Mouse (Mus musculus): Measurements from ENCODE around the gene Mroh2a. TPM values are rescaled to one million over a fixed set of nuclear protein-coding genes. Genes with fewer than 3 reads are reported as not detected.
"Not testable (repeated sequence)": the region's sequence is repeated elsewhere in the genome, so short reads cannot be mapped to it uniquely, and the experiment has no call there.

Mroh2a gene
- polyA plus RNA-seq, 1 experiment from 2014 or later: 0.61 TPM

- Histone ChIP-seq H3K27me3 (ENCODE audit: control insufficient read depth, insufficient read depth, low read depth, low read length) (no peaks in the 10 kb centered on the region), H3K4me1 (ENCODE audit: control insufficient read depth, low read depth, low read length) (no peaks in the 10 kb centered on the region), H3K9me3 (replicated peaks; ENCODE audit: control insufficient read depth, low read length) (peaks cover 27% of the 10 kb centered on the region), H3K4me2 (ENCODE audit: low read depth, low read length) (no peak overlapping the region), H3K36me3 (ENCODE audit: control insufficient read depth, insufficient read depth) (no peaks in the 10 kb centered on the region), H3K27ac (ENCODE audit: low read length) (no peak overlapping the region), H3K9ac (ENCODE audit: low read depth, low read length) (no peak overlapping the region), H3K4me3 (ENCODE audit: low read depth, low read length) (no peak overlapping the region)
- WGBS (ENCODE audit: insufficient replicate concordance): 48% methylated on average over 2 of the region's 2 CpGs
- no peak for ATAC-seq (ENCODE audit: low read depth)
Observed at GRCm38 (mm10) chr1:88217144-88217543, 9.6 kb upstream of the Mroh2a start.

DNA sequence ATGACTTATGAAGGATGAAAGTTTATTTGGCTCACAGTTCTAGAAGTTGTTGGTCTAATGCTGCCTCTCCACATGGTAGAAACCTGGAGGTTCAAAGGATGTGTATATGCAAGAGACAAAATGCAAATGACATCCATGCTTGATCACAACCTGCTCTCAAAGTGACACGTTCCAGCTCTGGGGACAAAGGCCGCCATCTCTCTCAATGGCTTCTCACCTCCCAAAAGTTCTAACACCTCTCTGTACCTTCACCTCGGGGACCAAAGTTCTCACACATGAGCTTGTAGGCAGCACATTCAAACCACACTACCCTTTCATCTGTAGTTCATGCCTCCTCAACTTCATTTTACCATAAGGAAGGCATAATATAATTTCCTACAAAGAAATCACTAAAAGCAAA lies 9.2 kb upstream of the Mroh2a start:
- Histone ChIP-seq H3K4me2 (ENCODE audit: low read depth, low read length) (no peak overlapping the region), H3K9ac (ENCODE audit: low read depth, low read length) (no peak overlapping the region), H3K27ac (ENCODE audit: low read length) (no peak overlapping the region), H3K27me3 (ENCODE audit: control insufficient read depth, insufficient read depth, low read depth, low read length) (no peaks in the 10 kb centered on the region), H3K4me3 (ENCODE audit: low read depth, low read length) (no peak overlapping the region), H3K36me3 (ENCODE audit: control insufficient read depth, insufficient read depth) (no peaks in the 10 kb centered on the region), H3K9me3 (replicated peaks; ENCODE audit: control insufficient read depth, low read length) (peaks cover 24% of the 10 kb centered on the region), H3K4me1 (ENCODE audit: control insufficient read depth, low read depth, low read length) (no peaks in the 10 kb centered on the region)
- no peak for ATAC-seq (ENCODE audit: low read depth)
- WGBS (ENCODE audit: insufficient replicate concordance): 27% methylated on average over 3 of the region's 3 CpGs

GRCm38 (mm10) chr1:88218051-88218450 lies 8.7 kb upstream of the Mroh2a start:
- Histone ChIP-seq H3K9ac (ENCODE audit: low read depth, low read length) (no peak overlapping the region), H3K27me3 (ENCODE audit: control insufficient read depth, insufficient read depth, low read depth, low read length) (no peaks in the 10 kb centered on the region), H3K36me3 (ENCODE audit: control insufficient read depth, insufficient read depth) (no peaks in the 10 kb centered on the region), H3K4me3 (ENCODE audit: low read depth, low read length) (no peak overlapping the region), H3K9me3 (replicated peaks; ENCODE audit: control insufficient read depth, low read length) (peaks cover 22% of the 10 kb centered on the region), H3K4me1 (ENCODE audit: control insufficient read depth, low read depth, low read length) (no peaks in the 10 kb centered on the region), H3K4me2 (ENCODE audit: low read depth, low read length) (no peak overlapping the region), H3K27ac (ENCODE audit: low read length) (no peak overlapping the region)
- ATAC-seq (ENCODE audit: low read depth): no peak
- WGBS (ENCODE audit: insufficient replicate concordance): 61% methylated on average over 9 of the region's 9 CpGs

GRCm38 (mm10) chr1:88218591-88218990 lies 8.2 kb upstream of the Mroh2a start:
- Histone ChIP-seq H3K27me3 (ENCODE audit: control insufficient read depth, insufficient read depth, low read depth, low read length) (no peaks in the 10 kb centered on the region), H3K4me3 (ENCODE audit: low read depth, low read length) (no peak overlapping the region), H3K4me2 (ENCODE audit: low read depth, low read length) (no peak overlapping the region), H3K36me3 (ENCODE audit: control insufficient read depth, insufficient read depth) (no peaks in the 10 kb centered on the region), H3K27ac (ENCODE audit: low read length) (no peak overlapping the region), H3K4me1 (ENCODE audit: control insufficient read depth, low read depth, low read length) (no peaks in the 10 kb centered on the region), H3K9ac (ENCODE audit: low read depth, low read length) (no peak overlapping the region), H3K9me3 (replicated peaks; ENCODE audit: control insufficient read depth, low read length) (peaks cover 22% of the 10 kb centered on the region)
- ATAC-seq (ENCODE audit: low read depth): no peak
- 41% methylated on average over 4 of the region's 4 CpGs for WGBS (ENCODE audit: insufficient replicate concordance)

DNA sequence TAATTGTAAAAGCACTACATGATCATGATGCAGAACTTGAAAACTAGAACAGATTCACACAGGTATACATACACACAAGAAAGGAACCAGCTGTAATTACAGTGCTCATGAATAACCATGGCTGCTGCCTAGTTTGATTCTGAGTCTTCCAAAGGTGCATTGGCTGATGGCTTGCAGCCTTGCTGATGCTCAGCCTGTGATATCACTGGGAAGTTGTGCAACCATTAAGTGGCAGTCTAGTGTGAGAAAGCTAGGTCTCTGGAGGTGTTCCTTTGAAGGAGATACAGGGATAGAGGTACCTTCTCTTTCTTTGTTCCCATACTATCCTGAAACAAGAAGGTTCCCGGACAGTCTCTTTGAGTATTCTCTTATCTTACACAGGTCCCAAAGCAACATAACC lies 7.7 kb upstream of the Mroh2a start:
- WGBS (ENCODE audit: insufficient replicate concordance): 11% methylated on average over 1 of the region's 1 CpGs
- no peak overlapping the region for H3K27ac ChIP-seq (ENCODE audit: low read length)
- ATAC-seq (ENCODE audit: low read depth): no peak
- H3K36me3 ChIP-seq (ENCODE audit: control insufficient read depth, insufficient read depth): no peaks in the 10 kb centered on the region
- H3K27me3 ChIP-seq (ENCODE audit: control insufficient read depth, insufficient read depth, low read depth, low read length): no peaks in the 10 kb centered on the region
- H3K4me1 ChIP-seq (ENCODE audit: control insufficient read depth, low read depth, low read length): no peaks in the 10 kb centered on the region
- H3K9me3 ChIP-seq (replicated peaks; ENCODE audit: control insufficient read depth, low read length): peaks cover 19% of the 10 kb centered on the region
- H3K4me2 ChIP-seq (ENCODE audit: low read depth, low read length): no peak overlapping the region
- H3K4me3 ChIP-seq (ENCODE audit: low read depth, low read length): no peak overlapping the region
- no peak overlapping the region for H3K9ac ChIP-seq (ENCODE audit: low read depth, low read length)

DNA sequence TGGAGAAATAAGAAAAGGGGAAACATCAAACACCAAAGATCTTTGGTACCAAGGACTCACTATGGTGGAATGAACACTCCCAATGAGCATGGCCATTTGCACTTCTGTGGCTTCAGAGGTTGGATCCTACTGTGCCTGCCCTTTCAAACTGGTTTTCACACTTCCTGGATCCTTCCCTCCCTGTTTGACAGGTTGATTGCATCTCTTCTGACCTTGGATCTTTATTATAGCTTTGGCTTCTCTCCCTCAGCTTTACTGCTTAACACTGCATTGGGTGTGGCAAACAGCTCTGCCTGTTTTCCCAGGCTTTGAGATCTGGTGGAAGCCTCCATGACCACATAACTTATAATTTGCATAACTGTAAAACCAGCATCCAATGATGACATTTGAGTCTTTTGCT lies 6.5 kb upstream of the Mroh2a start:
- Histone ChIP-seq H3K4me3 (ENCODE audit: low read depth, low read length) (no peak overlapping the region), H3K4me2 (ENCODE audit: low read depth, low read length) (no peak overlapping the region), H3K9me3 (replicated peaks; ENCODE audit: control insufficient read depth, low read length) (peaks cover 17% of the 10 kb centered on the region), H3K36me3 (ENCODE audit: control insufficient read depth, insufficient read depth) (no peaks in the 10 kb centered on the region), H3K27me3 (ENCODE audit: control insufficient read depth, insufficient read depth, low read depth, low read length) (no peaks in the 10 kb centered on the region), H3K4me1 (ENCODE audit: control insufficient read depth, low read depth, low read length) (no peaks in the 10 kb centered on the region), H3K27ac (ENCODE audit: low read length) (no peak overlapping the region), H3K9ac (ENCODE audit: low read depth, low read length) (no peak overlapping the region)
- no peak for ATAC-seq (ENCODE audit: low read depth)

DNA sequence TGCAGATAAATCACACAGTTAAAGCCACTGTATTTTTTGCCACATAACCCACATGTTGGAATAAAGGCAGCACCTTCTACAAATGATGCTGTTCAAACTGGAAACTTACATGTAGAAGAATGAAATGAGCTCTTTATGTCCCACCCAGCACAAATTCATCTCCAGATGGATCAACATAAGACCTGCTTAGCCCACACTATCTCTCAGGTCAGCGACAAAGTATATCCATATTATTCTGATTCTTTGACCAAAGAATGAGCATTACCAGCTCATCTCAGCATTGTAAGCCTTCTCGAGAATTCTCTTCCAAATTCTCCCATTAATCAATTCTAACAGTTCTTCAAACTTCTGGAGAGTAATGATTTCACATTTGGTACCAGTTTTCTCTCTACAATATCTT lies 4.6 kb upstream of the Mroh2a start:
- Histone ChIP-seq H3K9ac (ENCODE audit: low read depth, low read length) (no peak overlapping the region), H3K4me2 (ENCODE audit: low read depth, low read length) (no peak overlapping the region), H3K9me3 (replicated peaks; ENCODE audit: control insufficient read depth, low read length) (peaks cover 14% of the 10 kb centered on the region), H3K27me3 (ENCODE audit: control insufficient read depth, insufficient read depth, low read depth, low read length) (no peaks in the 10 kb centered on the region), H3K4me1 (ENCODE audit: control insufficient read depth, low read depth, low read length) (no peaks in the 10 kb centered on the region), H3K27ac (ENCODE audit: low read length) (no peak overlapping the region), H3K4me3 (ENCODE audit: low read depth, low read length) (no peak overlapping the region), H3K36me3 (ENCODE audit: control insufficient read depth, insufficient read depth) (no peaks in the 10 kb centered on the region)
- ATAC-seq (ENCODE audit: low read depth): no peak
- 28% methylated on average over 2 of the region's 2 CpGs for WGBS (ENCODE audit: insufficient replicate concordance)

DNA sequence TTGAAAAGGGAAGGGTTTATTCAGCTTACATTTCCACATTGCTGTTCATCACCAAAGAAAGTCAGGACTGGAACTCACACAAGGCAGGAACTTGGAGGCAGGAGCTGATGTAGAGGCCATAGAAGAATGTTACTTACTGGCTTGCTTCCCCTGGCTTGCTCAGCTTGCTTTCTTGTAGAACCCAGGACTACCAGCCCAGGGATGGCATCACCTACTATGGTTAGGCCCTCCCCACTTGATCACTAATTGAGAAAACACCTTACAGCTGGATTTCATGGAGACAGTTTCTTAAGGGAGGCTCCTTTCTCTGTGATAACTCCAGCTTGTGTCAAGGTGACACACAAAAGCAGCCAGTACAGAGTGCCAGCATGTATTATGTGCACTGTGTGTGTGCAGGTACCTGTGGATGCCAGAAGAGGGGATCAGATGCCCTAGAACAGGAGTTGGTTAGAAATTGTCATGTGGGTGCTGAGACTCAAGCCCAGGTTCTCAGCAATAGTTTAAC lies 3.7 kb upstream of the Mroh2a start:
- H3K27me3 ChIP-seq (ENCODE audit: control insufficient read depth, insufficient read depth, low read depth, low read length); H3K27ac ChIP-seq (ENCODE audit: low read length); H3K4me2 ChIP-seq (ENCODE audit: low read depth, low read length); H3K36me3 ChIP-seq (ENCODE audit: control insufficient read depth, insufficient read depth); ATAC-seq (ENCODE audit: low read depth); H3K4me1 ChIP-seq (ENCODE audit: control insufficient read depth, low read depth, low read length); H3K4me3 ChIP-seq (ENCODE audit: low read depth, low read length); H3K9ac ChIP-seq (ENCODE audit: low read depth, low read length): not testable (repeated sequence)
- peaks cover 12% of the 10 kb centered on the region for H3K9me3 ChIP-seq (replicated peaks; ENCODE audit: control insufficient read depth, low read length)

- ATAC-seq (ENCODE audit: low read depth): no peak
- H3K27ac ChIP-seq (ENCODE audit: low read length): no peak overlapping the region
- no peaks in the 10 kb centered on the region for H3K36me3 ChIP-seq (ENCODE audit: control insufficient read depth, insufficient read depth)
- H3K4me2 ChIP-seq (ENCODE audit: low read depth, low read length): no peak overlapping the region
- WGBS (ENCODE audit: insufficient replicate concordance): 31% methylated on average over 1 of the region's 1 CpGs
- H3K4me1 ChIP-seq (ENCODE audit: control insufficient read depth, low read depth, low read length): no peaks in the 10 kb centered on the region
- no peak overlapping the region for H3K9ac ChIP-seq (ENCODE audit: low read depth, low read length)
- H3K4me3 ChIP-seq (ENCODE audit: low read depth, low read length): no peak overlapping the region
- H3K27me3 ChIP-seq (ENCODE audit: control insufficient read depth, insufficient read depth, low read depth, low read length): no peaks in the 10 kb centered on the region
- H3K9me3 ChIP-seq (replicated peaks; ENCODE audit: control insufficient read depth, low read length): peaks cover 14% of the 10 kb centered on the region
Observed at GRCm38 (mm10) chr1:88223591-88223990, 3.2 kb upstream of the Mroh2a start.

Data from liver, embryonic 16.5 days (tissue).